Mouse (Mus musculus): ENCODE data around the gene Coq4. TPM values are rescaled to one million over a fixed set of nuclear protein-coding genes. Genes with fewer than 3 reads are reported as not detected.
A peak's percentile ranks its signal among the peaks of the same experiment; 100 is the strongest.

Coq4 gene
- polyA plus RNA-seq, 1 experiment from 2014 or later: 45.4 TPM

GRCm38 (mm10) chr2:29751497-29751896 lies 35.8 kb upstream of the Coq4 start, which contains the start of gene Gm13420:
Gene Gm13420 (minus strand): TSS chr2:29751685.
- Histone ChIP-seq H3K9me3 (ENCODE audit: control insufficient read depth, low read length) (no peaks in the 10 kb centered on the region), H3K36me3 (ENCODE audit: control insufficient read depth, insufficient read depth, low read length) (no peaks in the 10 kb centered on the region), H3K27me3 (ENCODE audit: control insufficient read depth, insufficient read depth, low read length) (peaks cover 56% of the 10 kb centered on the region), H3K4me1 (ENCODE audit: control insufficient read depth, insufficient read depth, low read length) (peaks cover 8% of the 10 kb centered on the region; the same call in 1 of the 2 replicates), H3K27ac (replicated peaks; ENCODE audit: low read depth, low read length) (no peak within 1 kb of the TSS), H3K4me3 (ENCODE audit: low read depth, low read length) (peak within 1 kb of the TSS; percentile 10; the same call in 1 of the 2 replicates), H3K9ac (ENCODE audit: low read length) (no peak within 1 kb of the TSS), H3K4me2 (ENCODE audit: low read depth, severe bottlenecking) (peak within 1 kb of the TSS; percentile 31)
- no peak for ATAC-seq (ENCODE audit: insufficient number of reproducible peaks, low FRiP score, low TSS enrichment, low read depth)
- 7% methylated on average over 28 of the region's 28 CpGs for WGBS
- DNase-seq (ENCODE audit: low spot score): no peak

GRCm38 (mm10) chr2:29752397-29752796 lies 34.9 kb upstream of the Coq4 start:
- peaks cover 47% of the 10 kb centered on the region for H3K27me3 ChIP-seq (ENCODE audit: control insufficient read depth, insufficient read depth, low read length)
- 90% methylated on average over 5 of the region's 5 CpGs for WGBS
- no peak overlapping the region for H3K4me3 ChIP-seq (ENCODE audit: low read depth, low read length)
- no peaks in the 10 kb centered on the region for H3K9me3 ChIP-seq (ENCODE audit: control insufficient read depth, low read length)
- H3K4me1 ChIP-seq (ENCODE audit: control insufficient read depth, insufficient read depth, low read length): peaks cover 5% of the 10 kb centered on the region; the same call in 1 of the 2 replicates
- no peaks in the 10 kb centered on the region for H3K36me3 ChIP-seq (ENCODE audit: control insufficient read depth, insufficient read depth, low read length)
- ATAC-seq (ENCODE audit: insufficient number of reproducible peaks, low FRiP score, low TSS enrichment, low read depth) (no peak), DNase-seq (ENCODE audit: low spot score) (no peak)
- H3K4me2 ChIP-seq (ENCODE audit: low read depth, severe bottlenecking): no peak overlapping the region
- H3K27ac ChIP-seq (replicated peaks; ENCODE audit: low read depth, low read length): no peak overlapping the region
- H3K9ac ChIP-seq (ENCODE audit: low read length): no peak overlapping the region

DNA sequence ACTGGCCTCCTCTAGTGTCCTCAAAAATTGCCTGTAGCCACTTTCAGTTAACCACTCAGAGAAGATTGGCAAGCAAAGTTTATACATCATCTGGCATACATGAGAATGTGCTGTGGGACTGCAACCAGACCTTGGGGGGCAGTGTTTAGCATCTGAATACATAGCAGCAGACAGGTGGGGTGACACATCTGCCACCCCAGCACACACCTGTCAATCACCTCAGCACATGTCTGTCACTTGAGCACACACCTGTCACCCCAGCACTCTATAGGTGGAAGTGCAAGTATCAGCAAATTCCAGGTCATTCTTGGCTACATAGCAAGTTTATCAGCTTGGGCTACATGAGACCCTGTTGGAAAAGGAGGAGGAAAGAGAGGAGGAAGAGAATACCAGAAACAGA lies 31.6 kb upstream of the Coq4 start:
- Histone ChIP-seq H3K36me3 (ENCODE audit: control insufficient read depth, insufficient read depth, low read length) (no peaks in the 10 kb centered on the region), H3K4me2 (ENCODE audit: low read depth, severe bottlenecking) (no peak overlapping the region), H3K4me3 (ENCODE audit: low read depth, low read length) (no peak overlapping the region), H3K4me1 (ENCODE audit: control insufficient read depth, insufficient read depth, low read length) (0 out of 2 replicates have a peak, but pooled peaks cover 4% of the 10 kb centered on the region), H3K27me3 (ENCODE audit: control insufficient read depth, insufficient read depth, low read length) (peaks cover 24% of the 10 kb centered on the region), H3K27ac (replicated peaks; ENCODE audit: low read depth, low read length) (no peak overlapping the region), H3K9me3 (ENCODE audit: control insufficient read depth, low read length) (no peaks in the 10 kb centered on the region), H3K9ac (ENCODE audit: low read length) (no peak overlapping the region)
- ATAC-seq (ENCODE audit: insufficient number of reproducible peaks, low FRiP score, low TSS enrichment, low read depth) (no peak), DNase-seq (ENCODE audit: low spot score) (no peak)

DNA sequence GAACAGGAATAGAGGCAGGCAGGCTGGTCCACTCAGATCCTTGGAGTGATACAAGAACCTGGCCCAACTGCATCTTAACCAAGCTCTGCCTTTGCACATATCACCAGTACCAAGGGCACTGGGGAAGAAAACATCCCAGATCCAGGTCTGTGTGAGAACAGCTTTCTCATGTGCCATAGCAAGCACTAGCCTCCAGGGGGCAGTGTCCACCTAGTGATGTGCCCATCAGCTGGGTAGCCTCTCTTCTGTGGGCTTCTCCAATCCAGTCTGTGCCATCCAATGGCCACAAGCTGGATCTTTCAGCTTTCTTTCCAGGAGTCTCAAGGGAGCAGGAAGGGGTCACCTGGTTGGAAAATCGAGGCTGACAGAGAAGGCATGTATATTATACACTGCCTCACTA lies 22.5 kb upstream of the Coq4 start:
- no peaks in the 10 kb centered on the region for H3K9me3 ChIP-seq (ENCODE audit: control insufficient read depth, low read length)
- no peaks in the 10 kb centered on the region for H3K36me3 ChIP-seq (ENCODE audit: control insufficient read depth, insufficient read depth, low read length)
- 0% methylated on average over 1 of the region's 1 CpGs for WGBS
- no peak overlapping the region for H3K4me3 ChIP-seq (ENCODE audit: low read depth, low read length)
- H3K4me2 ChIP-seq (ENCODE audit: low read depth, severe bottlenecking): no peak overlapping the region
- ATAC-seq (ENCODE audit: insufficient number of reproducible peaks, low FRiP score, low TSS enrichment, low read depth) (no peak), DNase-seq (ENCODE audit: low spot score) (peak; percentile 81)
- no peak overlapping the region for H3K9ac ChIP-seq (ENCODE audit: low read length)
- no peaks in the 10 kb centered on the region for H3K27me3 ChIP-seq (ENCODE audit: control insufficient read depth, insufficient read depth, low read length)
- no peaks in the 10 kb centered on the region for H3K4me1 ChIP-seq (ENCODE audit: control insufficient read depth, insufficient read depth, low read length)
- H3K27ac ChIP-seq (replicated peaks; ENCODE audit: low read depth, low read length): no peak overlapping the region

GRCm38 (mm10) chr2:29767976-29768709 lies 19.1 kb upstream of the Coq4 start:
- no peak for ATAC-seq (ENCODE audit: insufficient number of reproducible peaks, low FRiP score, low TSS enrichment, low read depth)
- WGBS: 63% methylated on average over 11 of the region's 11 CpGs

DNA sequence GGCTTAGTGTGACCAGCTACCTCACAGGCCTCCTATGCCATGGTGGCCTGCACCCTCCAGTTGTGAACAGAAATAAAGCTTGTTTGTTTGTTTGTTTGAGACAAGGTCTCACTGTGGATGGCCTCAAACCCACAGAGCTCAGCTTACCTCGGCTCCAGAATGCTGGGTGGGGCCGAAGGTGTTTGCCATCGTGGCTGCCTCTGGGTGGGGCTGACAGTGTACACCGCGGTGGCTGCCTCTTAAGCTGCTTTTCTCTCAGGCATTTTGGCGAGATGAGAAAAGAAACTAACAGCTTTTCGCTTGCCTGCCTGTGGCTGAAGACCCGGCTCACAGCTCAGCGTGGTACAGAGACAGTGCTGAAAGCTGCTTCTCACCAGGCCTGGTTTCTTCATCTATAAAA lies 18.4 kb upstream of the Coq4 start:
- Histone ChIP-seq H3K9me3 (ENCODE audit: control insufficient read depth, low read length) (no peaks in the 10 kb centered on the region), H3K4me3 (ENCODE audit: low read depth, low read length) (no peak overlapping the region), H3K27me3 (ENCODE audit: control insufficient read depth, insufficient read depth, low read length) (no peaks in the 10 kb centered on the region), H3K27ac (replicated peaks; ENCODE audit: low read depth, low read length) (no peak overlapping the region), H3K4me1 (ENCODE audit: control insufficient read depth, insufficient read depth, low read length) (no peaks in the 10 kb centered on the region), H3K36me3 (ENCODE audit: control insufficient read depth, insufficient read depth, low read length) (no peaks in the 10 kb centered on the region; the same call in 1 of the 2 replicates), H3K9ac (ENCODE audit: low read length) (no peak overlapping the region), H3K4me2 (ENCODE audit: low read depth, severe bottlenecking) (no peak overlapping the region)
- DNase-seq (ENCODE audit: low spot score): no peak
- ATAC-seq (ENCODE audit: insufficient number of reproducible peaks, low FRiP score, low TSS enrichment, low read depth): no peak
- WGBS: 63% methylated on average over 9 of the region's 9 CpGs

More at GRCm38 (mm10) chr2:29767976-29768709, 19.1 kb upstream of the Coq4 start:
- no peaks in the 10 kb centered on the region for H3K27me3 ChIP-seq (ENCODE audit: control insufficient read depth, insufficient read depth, low read length)
- H3K9me3 ChIP-seq (ENCODE audit: control insufficient read depth, low read length): no peaks in the 10 kb centered on the region
- no peak overlapping the region for H3K4me2 ChIP-seq (ENCODE audit: low read depth, severe bottlenecking)
- H3K9ac ChIP-seq (ENCODE audit: low read length): no peak overlapping the region
- no peak overlapping the region for H3K27ac ChIP-seq (replicated peaks; ENCODE audit: low read depth, low read length)
- DNase-seq (ENCODE audit: low spot score): no peak
- H3K4me3 ChIP-seq (ENCODE audit: low read depth, low read length): no peak overlapping the region
- no peaks in the 10 kb centered on the region for H3K4me1 ChIP-seq (ENCODE audit: control insufficient read depth, insufficient read depth, low read length)
- no peaks in the 10 kb centered on the region; the same call in 1 of the 2 replicates for H3K36me3 ChIP-seq (ENCODE audit: control insufficient read depth, insufficient read depth, low read length)

GRCm38 (mm10) chr2:29770162-29770561 lies 17.1 kb upstream of the Coq4 start:
- Histone ChIP-seq H3K4me2 (ENCODE audit: low read depth, severe bottlenecking) (no peak overlapping the region), H3K27ac (replicated peaks; ENCODE audit: low read depth, low read length) (no peak overlapping the region), H3K4me1 (ENCODE audit: control insufficient read depth, insufficient read depth, low read length) (no peaks in the 10 kb centered on the region), H3K9me3 (ENCODE audit: control insufficient read depth, low read length) (no peaks in the 10 kb centered on the region), H3K9ac (ENCODE audit: low read length) (no peak overlapping the region), H3K36me3 (ENCODE audit: control insufficient read depth, insufficient read depth, low read length) (no peaks in the 10 kb centered on the region; the same call in 1 of the 2 replicates), H3K4me3 (ENCODE audit: low read depth, low read length) (no peak overlapping the region), H3K27me3 (ENCODE audit: control insufficient read depth, insufficient read depth, low read length) (no peaks in the 10 kb centered on the region)
- no peak for ATAC-seq (ENCODE audit: insufficient number of reproducible peaks, low FRiP score, low TSS enrichment, low read depth)
- DNase-seq (ENCODE audit: low spot score): no peak

- no peaks in the 10 kb centered on the region; the same call in 1 of the 2 replicates for H3K36me3 ChIP-seq (ENCODE audit: control insufficient read depth, insufficient read depth, low read length)
- ATAC-seq (ENCODE audit: insufficient number of reproducible peaks, low FRiP score, low TSS enrichment, low read depth): no peak
- H3K9me3 ChIP-seq (ENCODE audit: control insufficient read depth, low read length): no peaks in the 10 kb centered on the region
- no peaks in the 10 kb centered on the region for H3K27me3 ChIP-seq (ENCODE audit: control insufficient read depth, insufficient read depth, low read length)
- H3K4me1 ChIP-seq (ENCODE audit: control insufficient read depth, insufficient read depth, low read length): no peaks in the 10 kb centered on the region
- H3K9ac ChIP-seq (ENCODE audit: low read length): no peak overlapping the region
- no peak overlapping the region for H3K4me3 ChIP-seq (ENCODE audit: low read depth, low read length)
- DNase-seq (ENCODE audit: low spot score): no peak
- no peak overlapping the region for H3K4me2 ChIP-seq (ENCODE audit: low read depth, severe bottlenecking)
- 86% methylated on average over 8 of the region's 8 CpGs for WGBS
- H3K27ac ChIP-seq (replicated peaks; ENCODE audit: low read depth, low read length): no peak overlapping the region
Observed at GRCm38 (mm10) chr2:29771611-29772461, 15.5 kb upstream of the Coq4 start.

All from limb, embryonic 11.5 days (tissue).